Mouse (Mus musculus) fat pad, adult 2 months (tissue): ENCODE results near the gene Syt5.
A peak's percentile ranks its signal among the peaks of the same experiment; 100 is the strongest.
"Not testable (repeated sequence)": the region's sequence is repeated elsewhere in the genome, so short reads cannot be mapped to it uniquely, and the experiment has no call there.

Experiments used
- DNase-seq: peaks from one replicate; pipeline ENCODE4 v3.0.0-alpha.2; 2011; ENCODE audit warnings: low read depth, low spot score; ENCODE audit errors: extremely low read depth

The Syt5 gene

DNA sequence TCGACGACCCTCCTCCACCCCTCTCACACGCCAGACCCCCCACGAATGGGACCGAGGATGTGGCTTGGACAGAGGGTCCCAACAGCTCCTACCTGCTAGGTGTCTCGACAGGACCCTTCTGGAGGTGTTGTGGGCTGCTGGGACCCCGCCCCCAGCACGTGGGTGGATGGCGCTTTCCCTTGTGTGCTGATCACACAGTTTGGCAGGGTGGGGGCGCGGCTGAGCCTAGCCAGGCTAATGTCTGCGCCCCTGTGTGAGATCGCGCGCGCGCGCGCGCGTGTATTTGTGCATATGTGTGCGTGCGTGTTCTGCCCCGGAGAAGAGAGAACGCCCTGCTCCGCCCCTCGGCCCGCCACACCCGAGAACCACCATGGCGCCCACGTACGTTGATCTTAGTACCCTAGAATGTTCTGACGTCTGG, at the start of gene Syt5:
Gene Syt5, minus strand, starts transcription at position 321 of the 421 bp plus-strand sequence.
- DNase-seq = no peak

DNA sequence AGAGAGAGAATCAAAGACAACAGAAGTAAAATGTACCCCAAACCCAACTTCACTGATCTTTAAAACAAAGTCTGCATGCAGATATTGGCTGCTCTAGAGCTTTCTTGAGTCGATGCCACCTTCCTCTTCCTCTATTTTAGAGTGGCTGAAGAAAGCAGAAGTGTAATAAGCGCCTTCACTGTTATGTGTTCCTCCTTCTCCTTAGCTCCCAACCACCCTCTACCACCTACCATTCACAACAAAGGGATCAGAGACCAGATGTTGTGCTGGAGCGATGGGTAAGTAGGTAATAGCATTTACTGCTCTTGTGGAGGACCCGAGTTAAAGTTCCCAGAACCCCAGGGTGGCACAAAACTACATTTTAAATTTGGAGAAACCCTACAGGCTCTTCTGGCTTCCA, 49.7 kb upstream of the Syt5 start:
- not testable (repeated sequence) for DNase-seq

DNA sequence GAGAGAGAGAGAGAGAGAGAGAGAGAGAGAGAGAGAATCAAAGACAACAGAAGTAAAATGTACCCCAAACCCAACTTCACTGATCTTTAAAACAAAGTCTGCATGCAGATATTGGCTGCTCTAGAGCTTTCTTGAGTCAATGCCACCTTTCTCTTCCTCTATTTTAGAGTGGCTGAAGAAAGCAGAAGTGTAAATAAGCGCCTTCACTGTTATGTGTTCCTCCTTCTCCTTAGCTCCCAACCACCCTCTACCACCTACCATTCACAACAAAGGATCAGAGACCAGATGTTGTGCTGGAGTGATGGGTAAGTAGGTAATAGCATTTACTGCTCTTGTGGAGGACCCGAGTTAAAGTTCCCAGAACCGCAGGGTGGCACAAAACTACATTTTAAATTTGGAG, 34.1 kb upstream of the Syt5 start:
- DNase-seq = not testable (repeated sequence)

DNA sequence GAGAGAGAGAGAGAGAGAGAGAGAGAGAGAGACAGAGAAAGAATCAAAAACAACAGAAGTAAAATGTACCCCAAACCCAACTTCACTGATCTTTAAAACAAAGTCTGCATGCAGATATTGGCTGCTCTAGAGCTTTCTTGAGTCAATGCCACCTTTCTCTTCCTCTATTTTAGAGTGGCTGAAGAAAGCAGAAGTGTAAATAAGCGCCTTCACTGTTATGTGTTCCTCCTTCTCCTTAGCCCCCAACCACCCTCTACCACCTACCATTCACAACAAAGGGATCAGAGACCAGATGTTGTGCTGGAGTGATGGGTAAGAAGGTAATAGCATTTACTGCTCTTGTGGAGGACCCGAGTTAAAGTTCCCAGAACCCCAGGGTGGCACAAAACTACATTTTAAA, 25.0 kb upstream of the Syt5 start:
- not testable (repeated sequence) for DNase-seq

DNA sequence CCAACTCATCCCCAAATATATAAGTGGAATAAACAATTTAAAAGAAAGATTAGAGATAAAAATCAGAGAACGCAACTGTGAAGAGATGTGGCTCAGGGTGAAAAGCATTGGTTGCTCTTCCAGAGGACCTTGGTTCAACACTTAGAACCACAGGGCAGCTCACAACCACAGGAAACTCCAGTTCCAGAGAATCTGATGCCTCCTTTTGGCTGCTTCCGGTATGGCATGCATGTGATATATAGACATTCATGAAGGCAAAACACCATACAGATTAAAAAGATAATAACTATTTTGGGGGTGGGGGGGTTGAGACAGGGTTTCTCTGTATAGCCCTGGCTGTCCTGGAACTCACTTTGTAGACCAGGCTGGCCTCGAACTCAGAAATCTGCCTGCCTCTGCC, 15.3 kb upstream of the Syt5 start:
- DNase-seq = no peak

DNA sequence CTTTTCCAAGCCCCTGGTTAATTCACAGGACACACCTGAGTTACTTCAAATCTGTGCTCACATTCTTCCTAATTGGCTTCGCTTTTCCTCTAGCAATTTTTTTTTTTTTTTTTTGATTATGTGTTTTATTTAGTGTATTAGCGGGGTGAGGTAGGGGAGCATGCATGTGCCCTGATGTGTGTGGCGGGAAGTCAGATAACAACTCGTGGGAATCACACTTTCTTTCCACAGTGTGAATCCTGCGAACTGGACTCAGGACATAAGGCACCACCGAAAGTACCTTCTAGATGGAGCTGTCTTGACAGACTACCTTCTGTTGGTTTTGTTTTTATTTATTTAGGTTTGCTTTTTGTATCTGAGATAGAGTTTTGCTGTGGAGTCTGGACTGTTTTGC, 9.8 kb upstream of the Syt5 start:
- no peak for DNase-seq

DNA sequence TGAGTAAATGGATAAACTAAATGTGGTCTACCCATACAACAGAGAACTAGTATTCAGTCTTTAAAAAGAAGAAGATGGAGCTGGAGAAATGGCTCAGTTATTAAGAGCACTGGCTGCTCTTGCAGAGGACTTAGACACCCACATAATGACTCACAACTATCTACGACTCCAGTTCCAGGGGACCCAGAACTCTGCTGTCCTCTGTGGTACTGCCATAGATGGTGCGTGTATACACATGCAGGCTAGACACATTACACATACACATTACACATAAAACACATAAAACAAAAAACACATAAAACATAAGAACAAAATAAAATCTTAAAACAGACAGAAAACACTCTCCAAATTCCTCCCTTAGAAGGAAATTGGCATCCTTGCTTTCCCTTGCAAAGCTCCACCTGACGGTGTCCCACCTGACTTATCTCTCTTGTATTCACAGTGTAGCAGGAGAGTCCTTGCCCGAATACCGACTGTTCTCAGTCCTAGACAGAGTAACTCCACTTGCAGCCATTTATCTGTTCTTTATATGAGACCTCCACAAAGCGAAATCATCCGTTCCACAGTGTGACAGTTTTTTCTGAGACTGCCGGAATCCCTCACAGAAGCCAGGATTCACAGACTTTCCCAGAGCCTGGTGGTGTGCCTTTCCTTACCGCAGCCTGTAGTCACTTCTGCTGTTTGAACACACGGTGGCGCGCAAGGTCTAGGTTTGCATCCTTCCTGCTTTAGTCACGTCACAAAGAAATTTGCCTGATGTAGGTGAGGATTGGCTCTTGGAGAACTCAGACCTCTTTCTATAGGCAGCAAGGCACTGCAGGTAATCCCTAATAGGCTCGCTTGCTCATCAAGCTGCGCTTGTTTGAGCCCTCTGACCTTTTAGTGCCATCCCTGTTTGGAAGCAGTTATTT, 9.2 kb upstream of the Syt5 start:
- peak; percentile 18 for DNase-seq

DNA sequence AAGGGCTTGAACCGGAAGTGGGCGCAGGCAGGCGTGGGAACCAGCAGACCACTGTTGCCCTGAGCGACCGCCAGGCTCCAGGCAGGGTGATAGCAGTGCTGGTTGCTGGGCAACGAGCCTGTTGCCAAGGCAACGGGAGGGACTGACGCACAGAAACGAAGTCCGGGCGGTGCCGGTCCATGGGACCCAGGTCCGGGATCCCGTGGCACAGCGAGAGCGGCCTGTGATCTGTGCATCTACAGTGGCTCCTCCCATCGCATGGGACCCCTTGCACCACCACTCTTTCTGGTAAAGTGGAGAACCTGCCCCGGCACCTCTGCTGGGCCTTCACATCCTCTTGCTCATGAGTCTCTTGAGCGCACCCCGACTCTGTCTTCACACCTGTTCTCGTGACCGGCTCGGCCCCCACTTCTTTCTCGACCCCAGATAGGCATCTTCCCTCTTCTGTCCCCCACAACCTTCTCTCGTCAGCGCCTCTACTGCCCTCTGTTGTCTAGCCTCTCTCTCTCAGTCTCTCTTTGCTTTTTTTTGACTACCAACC, 680 bp downstream of the Syt5 start:
- no peak for DNase-seq

DNA sequence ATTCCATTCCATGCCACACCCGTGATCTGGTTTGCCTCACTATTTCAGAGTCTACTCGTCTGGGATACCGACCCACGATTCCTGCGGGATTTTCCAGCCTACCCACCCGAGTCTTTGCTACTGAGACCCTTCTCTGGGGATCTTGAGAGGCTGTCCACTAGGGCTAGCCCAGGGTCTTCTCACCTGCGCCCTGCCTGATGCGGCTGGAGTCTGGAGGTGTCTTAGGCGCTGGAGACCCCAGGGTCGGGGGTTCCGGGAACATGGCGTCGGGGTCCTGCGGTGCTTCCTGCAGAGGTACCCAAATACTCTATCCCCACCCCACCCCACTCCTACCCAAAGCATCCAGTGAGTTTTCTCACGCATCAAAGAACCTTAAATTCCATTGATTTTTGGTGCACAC, 1.3 kb downstream of the Syt5 start:
- DNase-seq = no peak

DNA sequence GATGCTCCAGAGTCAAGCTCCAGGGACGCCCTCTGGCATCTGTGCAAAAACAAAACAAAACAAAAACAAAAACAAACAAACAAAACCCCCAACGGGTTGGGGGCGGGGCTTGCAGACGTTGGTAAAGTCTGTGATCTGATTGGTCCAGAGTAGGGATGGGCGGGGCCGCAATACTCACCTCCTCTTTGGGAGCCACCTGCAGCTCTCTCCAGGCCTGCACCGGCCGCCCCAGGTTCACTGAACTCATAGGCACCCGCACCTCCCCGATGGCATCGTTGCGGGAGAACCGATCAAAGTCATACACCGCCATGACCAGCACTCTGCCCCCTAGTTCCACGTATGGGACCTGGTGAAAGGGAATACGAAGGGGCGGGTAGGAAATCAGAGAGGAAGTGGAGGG, 5.3 kb downstream of the Syt5 start:
- no peak for DNase-seq

DNA sequence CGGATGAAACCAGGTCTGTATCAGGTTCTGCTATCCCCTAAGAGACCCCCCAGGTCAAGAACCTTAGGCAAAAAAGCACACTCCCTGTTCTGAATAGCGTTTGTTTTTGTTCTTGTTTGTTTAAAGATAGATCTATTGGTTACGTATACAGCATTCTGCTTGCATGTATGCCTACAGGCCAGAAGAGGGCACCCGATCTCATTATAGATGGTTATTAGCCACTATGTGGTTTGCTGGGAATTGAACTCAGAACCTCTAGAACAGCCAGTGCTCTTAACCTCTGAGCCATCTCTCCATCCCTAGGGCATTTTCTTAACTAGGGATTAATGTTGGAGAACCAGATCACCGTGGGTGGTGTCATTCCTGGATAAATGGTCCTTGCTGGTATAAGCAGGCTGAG, 6.0 kb downstream of the Syt5 start:
- no peak for DNase-seq

DNA sequence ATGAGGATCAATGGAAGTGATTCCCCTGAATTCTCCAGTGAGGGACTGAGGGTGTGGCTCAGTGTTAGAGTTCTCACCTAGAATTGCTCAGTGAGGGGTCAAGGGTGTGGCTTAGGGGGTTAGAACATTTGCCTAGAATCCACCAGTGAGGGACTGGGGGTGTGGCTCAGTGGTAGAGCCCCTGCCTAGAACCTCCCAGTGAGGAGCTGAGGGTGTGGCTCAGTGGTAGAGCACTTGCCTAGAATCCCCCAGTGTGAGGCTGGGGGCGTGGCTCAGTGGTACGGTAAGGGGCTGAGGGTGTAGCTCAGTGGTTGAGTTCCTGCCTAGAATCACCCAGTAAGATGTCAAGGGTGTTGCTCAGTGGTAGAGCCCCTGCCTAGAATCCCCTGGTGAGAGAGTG, 8.3 kb downstream of the Syt5 start:
- DNase-seq = no peak

DNA sequence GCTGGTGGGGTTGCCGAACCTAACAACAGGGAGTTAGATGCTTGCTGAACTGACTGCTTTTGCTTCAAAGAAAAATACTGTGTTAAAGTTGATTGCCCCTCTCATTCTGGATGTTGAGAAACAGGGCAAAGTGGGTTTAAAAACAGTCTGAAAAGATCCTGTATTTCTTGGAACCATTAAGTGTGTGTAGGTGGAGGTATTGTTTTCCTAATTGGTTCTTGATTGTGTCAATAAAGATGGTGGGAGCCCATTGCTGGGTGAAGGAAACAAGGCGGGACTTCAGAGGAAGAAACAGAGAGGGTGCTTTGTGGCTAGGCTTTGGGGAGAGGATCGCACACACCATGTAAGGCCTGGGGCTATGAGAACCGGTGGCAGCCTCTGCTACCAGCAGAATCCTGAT, 10.2 kb downstream of the Syt5 start:
- DNase-seq = no peak

DNA sequence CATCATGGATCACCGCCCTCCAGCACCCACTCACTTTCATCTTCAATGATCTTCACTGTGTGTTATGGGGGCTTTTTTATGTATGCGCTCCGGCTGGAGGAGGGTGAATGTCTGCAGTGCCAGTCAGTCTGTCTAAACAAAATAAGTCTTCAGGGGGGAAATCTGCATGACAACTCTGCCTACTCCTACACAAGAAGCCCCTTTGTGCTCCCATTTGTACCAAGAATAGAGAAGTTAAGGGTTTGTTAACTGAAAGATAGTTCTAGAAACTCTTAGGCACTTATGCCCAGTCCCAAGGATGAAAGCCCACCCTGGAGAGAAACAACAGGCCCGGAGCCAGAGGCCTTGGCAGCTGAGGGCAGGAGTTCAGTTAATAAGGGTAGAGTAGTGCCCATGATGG, 11.0 kb downstream of the Syt5 start:
- no peak for DNase-seq

DNA sequence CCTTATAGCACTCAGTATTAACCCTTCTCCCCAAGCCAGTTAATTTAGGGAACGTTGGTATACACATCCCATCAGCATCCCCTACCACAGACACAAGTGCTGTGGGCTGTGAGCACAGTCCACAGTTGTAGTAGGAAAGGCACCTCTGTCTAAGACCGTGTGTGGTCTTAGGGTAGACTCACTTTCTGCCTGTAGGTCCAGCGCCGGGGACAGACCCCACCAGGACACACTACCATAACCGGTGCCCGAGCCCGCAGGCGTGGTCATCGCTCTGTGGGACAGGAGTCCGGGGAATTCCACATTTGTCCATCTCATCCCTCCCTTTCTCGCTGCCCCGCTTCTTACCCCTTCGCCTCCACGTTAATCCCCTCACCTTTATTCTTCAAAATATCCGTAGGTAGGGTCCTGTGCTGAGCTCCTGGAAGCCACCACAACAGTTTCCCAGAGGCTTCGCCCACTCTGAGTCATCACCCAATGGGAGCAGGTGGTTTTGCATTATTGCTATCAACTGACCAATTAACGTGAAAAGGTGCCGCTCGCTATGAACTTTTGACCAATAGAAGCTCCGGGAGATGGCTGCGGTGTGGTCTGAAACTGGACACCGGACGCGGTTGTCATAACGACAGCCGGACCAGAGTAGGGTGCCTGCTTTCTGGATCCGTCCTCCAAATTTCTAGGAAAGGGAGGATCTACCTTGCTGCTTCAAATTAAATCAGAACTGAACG, 15.2 kb downstream of the Syt5 start, which contains the start of gene Dnaaf3:
Gene Dnaaf3, minus strand, starts transcription at position 449 of the 725 bp plus-strand sequence.
- DNase-seq = no peak

DNA sequence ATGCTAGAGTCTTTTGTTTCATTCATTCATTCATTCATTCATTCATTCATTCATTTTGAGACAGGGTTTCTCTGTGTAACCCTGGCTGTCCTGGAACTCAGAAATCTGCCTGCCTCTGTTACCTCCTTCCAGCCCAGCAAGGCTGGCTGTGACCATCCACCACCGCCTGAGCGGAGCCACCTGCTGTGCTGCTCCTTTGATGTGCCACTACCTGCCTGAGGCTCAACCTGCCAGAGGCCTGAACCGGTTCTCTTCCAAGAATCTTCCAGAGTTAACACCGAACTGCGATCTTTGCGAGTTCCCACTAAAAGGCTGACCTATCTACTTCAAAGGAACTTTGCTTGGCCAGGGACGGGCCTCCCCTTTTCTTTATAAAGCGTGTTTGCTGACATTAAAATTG, 17.2 kb downstream of the Syt5 start:
- DNase-seq = not testable (repeated sequence)

DNA sequence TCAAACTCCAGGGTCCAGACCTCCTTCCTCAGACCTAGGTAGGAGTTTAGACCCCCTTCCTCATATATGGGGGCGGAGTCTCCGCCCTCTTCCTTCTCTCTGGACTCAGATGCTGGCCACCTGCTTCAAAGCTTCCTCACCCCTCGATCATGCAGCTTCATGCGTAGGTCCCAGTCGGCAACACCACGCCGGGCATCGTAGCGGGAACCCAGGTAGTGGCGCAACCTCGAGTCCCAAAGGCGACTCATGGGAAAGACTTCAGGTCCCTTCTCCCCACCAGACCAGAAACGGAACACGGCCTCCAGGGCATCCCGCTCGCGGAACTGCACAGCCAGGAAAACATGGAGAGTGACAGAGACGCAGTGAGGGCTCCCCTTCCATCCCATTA, 20.0 kb downstream of the Syt5 start:
- DNase-seq = no peak

DNA sequence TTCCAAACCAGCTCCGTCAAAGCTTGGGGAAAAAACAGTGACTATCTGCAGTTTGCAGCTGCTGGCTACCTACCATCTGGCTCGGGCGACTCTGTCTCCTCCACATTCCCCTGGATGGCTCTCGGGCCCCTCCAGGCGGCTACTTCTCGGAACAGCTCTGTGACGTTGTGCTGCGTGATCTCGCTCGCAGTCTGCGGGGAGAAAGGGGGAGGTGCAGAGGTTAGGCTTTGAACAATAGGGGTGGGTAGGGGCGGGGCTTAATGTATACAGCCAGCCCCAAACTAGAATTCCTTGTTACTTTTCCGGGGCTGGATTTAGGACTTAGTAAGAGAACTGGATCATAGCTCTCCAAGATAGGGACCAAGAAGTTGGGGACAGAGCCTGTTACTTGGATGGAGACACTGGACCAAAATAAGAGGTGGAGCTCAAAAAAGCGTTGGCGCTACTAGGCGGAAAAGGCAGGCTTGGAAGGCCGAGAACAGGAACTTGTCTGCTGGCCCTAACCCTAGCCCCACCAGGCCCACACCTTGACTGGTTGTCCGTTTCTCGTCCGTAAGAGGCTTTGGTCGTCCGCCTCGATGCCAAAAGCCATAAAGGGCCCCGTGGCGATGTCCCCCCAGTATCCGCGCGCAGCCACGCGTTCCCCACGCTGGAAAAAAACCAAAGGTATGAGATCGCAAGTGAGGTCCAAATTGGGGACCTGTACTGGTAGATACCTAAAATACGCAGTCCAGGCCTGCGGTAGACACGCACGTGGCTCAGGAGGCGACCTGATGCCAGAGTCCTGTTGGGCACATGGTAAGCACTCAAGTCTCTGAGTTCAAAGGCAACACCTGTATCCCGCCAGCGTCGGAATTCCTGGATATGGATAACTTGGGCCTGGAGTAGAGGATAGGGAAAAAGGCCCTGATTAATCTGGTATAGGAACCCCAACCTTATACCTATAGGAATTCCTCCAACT, 20.7 kb downstream of the Syt5 start:
- peak; percentile 37 for DNase-seq

DNA sequence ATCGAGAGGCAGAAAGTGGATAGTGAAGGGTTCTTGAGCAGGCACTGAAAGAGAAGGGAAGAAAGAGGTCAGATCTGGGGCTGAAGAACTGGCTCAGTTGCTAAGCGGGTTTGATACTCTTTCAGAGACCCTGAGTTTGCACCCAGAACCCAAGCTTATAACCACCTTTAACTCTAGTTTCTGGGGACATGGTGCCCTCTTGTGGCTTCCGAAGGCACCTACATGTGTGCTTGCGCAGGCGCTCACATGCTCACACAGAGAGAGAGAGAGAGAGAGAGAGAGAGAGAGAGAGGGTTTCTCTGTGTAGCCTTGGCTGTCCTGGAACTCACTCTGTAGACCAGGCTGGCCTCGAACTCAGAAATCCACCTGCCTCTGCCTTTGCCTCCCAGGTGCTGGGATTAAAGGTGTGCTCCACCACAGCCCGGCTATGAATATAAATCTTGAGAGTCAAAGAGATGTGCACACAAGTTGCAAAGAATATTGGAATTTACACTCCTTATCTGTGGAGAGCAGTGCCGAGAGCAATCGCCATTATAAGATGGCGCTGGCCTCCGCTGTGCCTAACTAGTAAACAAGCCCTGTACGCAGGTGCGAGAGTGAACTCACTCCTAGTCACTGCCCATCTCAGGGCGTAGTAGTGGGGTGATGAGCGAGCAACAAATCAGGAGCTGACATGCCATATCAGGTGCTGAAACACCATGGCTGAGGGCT, 23.0 kb downstream of the Syt5 start, which contains the start of gene Tnni3:
Gene Tnni3, minus strand, starts transcription at position 18 of the 711 bp plus-strand sequence.
- not testable (repeated sequence) for DNase-seq
